Mouse (Mus musculus) lung, adult 2 months (tissue): ENCODE measurements around the gene Tfap2a.

Experiments used
- CTCF ChIP-seq: fragments of 200-500 bp; IDR thresholded peaks from 2 replicates; pipeline ENCODE4 v1.5.1; 2011; ENCODE audit warnings: mild to moderate bottlenecking, low read length, control low read depth; ENCODE audit not compliant: insufficient read depth
- POLR2A ChIP-seq: fragments of 200-500 bp; IDR thresholded peaks from 2 replicates; pipeline ENCODE4 v1.6.1; 2011; ENCODE audit warnings: low read depth, mild to moderate bottlenecking, control low read depth, low read length, borderline replicate concordance; ENCODE audit errors: extremely low read depth

GRCm38 (mm10) chr13:40732085-40732484 is 6.1 kb downstream of the Tfap2a start:
- TF ChIP-seq CTCF (no peak), POLR2A (no peak)
